In the genomic region with DNA sequence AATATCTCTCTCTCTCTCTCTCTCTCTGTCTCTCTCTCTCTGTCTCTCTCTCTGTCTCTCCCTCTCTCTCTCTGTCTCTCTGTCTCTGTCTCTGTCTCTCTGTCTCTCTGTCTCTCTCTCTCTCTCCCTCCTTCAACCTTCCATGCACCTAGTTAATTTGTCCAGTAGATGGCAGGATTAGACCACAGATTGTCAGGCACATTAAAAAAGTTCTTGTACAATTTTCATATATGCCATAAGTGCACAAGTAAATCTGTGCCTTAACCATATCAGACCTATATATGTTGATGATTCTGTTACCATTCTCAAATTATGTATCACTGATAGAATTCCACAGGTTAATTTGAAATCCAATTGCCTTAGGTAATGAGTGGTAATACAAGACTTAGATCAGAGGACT, we compare ENCODE assay signal across 8 mouse cellular contexts.
DNase-seq lines count a peak whose midpoint lies in the region; ATAC-seq and TF ChIP-seq lines count a peak whose summit lies in the region.

No protein-coding gene starts in this region.

- no peak overlapping the region for H3K27ac ChIP-seq in forebrain, embryonic 13.5 days
- no peak overlapping the region for H3K27ac ChIP-seq in forebrain, embryonic 10.5 days
- no peak overlapping the region for H3K27ac ChIP-seq in limb, embryonic 14.5 days (replicated peaks; ENCODE audit: low read depth, low read length)

- peak; percentile 62; the same call in 1 of the 2 replicates for ATAC-seq in forebrain, embryonic 13.5 days
- ATAC-seq in limb, embryonic 14.5 days (ENCODE audit: low FRiP score, low read depth): no peak

- no peak overlapping the region for H3K9ac ChIP-seq in forebrain, embryonic 13.5 days
- H3K9ac ChIP-seq in limb, embryonic 14.5 days (ENCODE audit: low read depth, low read length, severe bottlenecking): no peak overlapping the region

- H3K4me2 ChIP-seq in forebrain, embryonic 13.5 days: no peak overlapping the region
- no peak overlapping the region for H3K4me2 ChIP-seq in limb, embryonic 14.5 days (replicated peaks; ENCODE audit: low read depth, low read length, severe bottlenecking)

- no peaks in the 10 kb centered on the region for H3K4me1 ChIP-seq in forebrain, embryonic 13.5 days
- no peaks in the 10 kb centered on the region for H3K4me1 ChIP-seq in forebrain, embryonic 10.5 days
- H3K4me1 ChIP-seq in limb, embryonic 14.5 days (ENCODE audit: control insufficient read depth, insufficient read depth, low read length): no peaks in the 10 kb centered on the region

- H3K36me3 ChIP-seq in forebrain, embryonic 13.5 days (ENCODE audit: poor library complexity, severe bottlenecking): no peaks in the 10 kb centered on the region
- no peaks in the 10 kb centered on the region for H3K36me3 ChIP-seq in forebrain, embryonic 10.5 days (replicated peaks)
- H3K36me3 ChIP-seq in limb, embryonic 14.5 days (ENCODE audit: control insufficient read depth, insufficient read depth, low read length): no peaks in the 10 kb centered on the region

- H3K9me3 ChIP-seq in forebrain, embryonic 13.5 days (replicated peaks): no peaks in the 10 kb centered on the region
- H3K9me3 ChIP-seq in forebrain, embryonic 10.5 days: no peaks in the 10 kb centered on the region
- no peaks in the 10 kb centered on the region for H3K9me3 ChIP-seq in limb, embryonic 14.5 days (ENCODE audit: control insufficient read depth, low read length)

- TF ChIP-seq POLR2A in limb, embryonic 14.5 days (IDR thresholded peaks at IDR 0.05; ENCODE audit: borderline replicate concordance, extremely low read depth, insufficient read depth, insufficient read length): no peak

- no peak overlapping the region for H3K4me3 ChIP-seq in forebrain, embryonic 13.5 days
- no peak overlapping the region for H3K4me3 ChIP-seq in forebrain, embryonic 10.5 days
- no peak overlapping the region for H3K4me3 ChIP-seq in limb, embryonic 14.5 days (replicated peaks; ENCODE audit: low read length)

- H3K27me3 ChIP-seq in forebrain, embryonic 13.5 days: no peaks in the 10 kb centered on the region
- H3K27me3 ChIP-seq in forebrain, embryonic 10.5 days (ENCODE audit: poor library complexity, severe bottlenecking): no peaks in the 10 kb centered on the region
- H3K27me3 ChIP-seq in limb, embryonic 14.5 days (ENCODE audit: control insufficient read depth, insufficient read depth, low read length): no peaks in the 10 kb centered on the region

- DNase-seq in forebrain, embryonic 10.5 days (ENCODE audit: extremely low spot score, low spot score): no peak
- DNase-seq in left cerebral cortex, adult 18-20 months (ENCODE audit: low spot score in 2 of 2): peak; percentile 5 to 22
- DNase-seq in left cerebral cortex, adult 11 months (ENCODE audit: low spot score): no peak
- peak; percentile 31 for DNase-seq in Muller cell, postnatal 12 days (ENCODE audit: inconsistent ontology term)
- peak; percentile 37 for DNase-seq in limb, embryonic 14.5 days (ENCODE audit: low spot score)
- no peak for DNase-seq in adrenal gland, postnatal 10 days
- DNase-seq in gastrocnemius, adult 18-20 months (ENCODE audit: low spot score): no peak

Comparison
In these comparisons a context has a peak if more than half of its experiments do, and no peak if none do; other contexts are left out.
1. DNase-seq: peak in left cerebral cortex, adult 18-20 months (2 of 2), Muller cell, postnatal 12 days (single experiment) and limb, embryonic 14.5 days (single experiment); none in forebrain, embryonic 10.5 days (single experiment), left cerebral cortex, adult 11 months (single experiment), adrenal gland, postnatal 10 days (single experiment) and gastrocnemius, adult 18-20 months (single experiment).